Mouse (Mus musculus): ENCODE measurements at regions not wholly inside any gene's neighbourhood (a gene's known extent, or its start where the extent isn't known, plus 50 kb on each side); places are given as distances from the start of the nearest gene placed in this dataset.
"Not testable (repeated sequence)": the region's sequence is repeated elsewhere in the genome, so short reads cannot be mapped to it uniquely, and the experiment has no call there.

GRCm38 (mm10) chr2:171586853-171587220 lies 456.4 kb downstream of the Cbln4 start:
- DNase-seq: no peak

GRCm38 (mm10) chr2:171586217-171586852 lies 456.9 kb downstream of the Cbln4 start:
- DNase-seq: no peak

DNA sequence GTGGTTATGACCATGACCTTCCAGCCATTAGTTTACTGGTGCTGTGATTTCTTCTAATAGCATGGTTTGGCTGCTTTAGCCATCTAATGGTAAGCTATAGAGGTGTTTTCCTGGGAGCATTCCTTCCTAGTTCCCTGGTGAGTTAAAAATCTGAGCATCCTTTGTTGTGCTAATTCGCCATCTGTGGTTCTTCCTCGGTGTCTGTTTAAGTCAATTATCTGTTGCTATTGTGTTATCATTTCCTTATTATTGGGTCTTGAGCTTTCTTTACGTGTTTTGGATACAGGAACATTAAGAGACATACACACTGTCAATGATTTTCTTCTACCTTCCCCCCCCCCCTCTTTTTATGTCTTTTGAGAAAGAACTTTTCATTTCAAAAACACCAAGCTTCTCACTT lies 468.9 kb downstream of the Cbln4 start:
- no peak for DNase-seq

DNA sequence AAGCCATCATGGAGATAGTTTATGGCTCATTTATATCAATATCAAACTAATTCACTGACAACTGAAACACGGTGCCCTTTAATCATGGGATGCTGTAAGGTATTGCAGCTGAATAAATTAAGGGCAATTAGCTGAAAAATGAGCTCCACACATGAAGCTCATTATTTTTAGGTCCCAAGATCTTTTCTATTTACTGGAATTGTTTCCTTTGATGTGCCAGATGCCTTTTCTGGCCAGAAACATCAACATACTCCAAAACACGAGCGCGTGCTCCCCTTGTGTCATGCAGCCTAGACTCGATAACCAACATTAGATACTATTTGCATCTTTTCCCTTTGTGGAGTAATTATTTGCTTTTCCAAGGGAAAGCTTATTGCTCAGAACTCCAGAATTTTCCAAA lies 480.6 kb downstream of the Cbln4 start:
- DNase-seq: no peak

GRCm38 (mm10) chr2:171542768-171543167 lies 500.5 kb downstream of the Cbln4 start:
- not testable (repeated sequence) for DNase-seq

DNA sequence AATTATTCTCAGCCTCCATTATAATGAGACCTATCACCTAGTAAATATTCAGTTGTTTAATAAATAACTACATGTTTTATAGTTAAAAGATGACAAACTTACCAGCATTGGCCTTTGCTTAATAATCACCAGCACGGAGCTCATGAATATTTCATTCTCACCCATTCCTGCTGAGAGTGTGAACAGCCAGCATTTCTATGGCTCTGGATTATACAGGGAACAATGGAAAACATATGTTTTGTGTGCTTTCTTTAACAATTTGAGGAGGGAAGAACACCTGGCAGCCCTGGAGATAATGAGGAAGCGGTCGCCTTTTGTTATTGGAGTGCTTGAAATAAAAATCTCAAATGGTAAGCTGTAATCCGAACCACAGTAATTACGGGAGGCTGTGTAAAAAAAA lies 528.4 kb downstream of the Cbln4 start:
- DNase-seq: no peak

DNA sequence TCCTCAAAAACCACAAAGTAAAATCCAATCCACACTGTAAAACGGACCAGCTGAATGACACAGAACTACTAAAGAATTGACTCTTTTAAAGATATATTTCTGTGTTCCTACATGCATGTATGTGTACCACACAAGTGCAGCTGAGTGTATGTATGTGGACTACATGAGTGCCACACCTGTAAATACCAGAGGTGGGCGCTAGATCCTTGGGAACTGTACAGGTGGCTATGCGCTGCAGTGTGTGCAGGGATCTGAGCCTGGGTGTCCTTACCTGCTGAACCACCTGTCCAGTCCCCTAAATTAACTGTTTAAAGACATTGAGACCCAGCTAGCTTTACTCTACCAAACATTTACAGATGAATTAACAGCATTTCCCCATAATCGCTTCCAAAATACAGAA lies 546.6 kb downstream of the Cbln4 start:
- DNase-seq: no peak

DNA sequence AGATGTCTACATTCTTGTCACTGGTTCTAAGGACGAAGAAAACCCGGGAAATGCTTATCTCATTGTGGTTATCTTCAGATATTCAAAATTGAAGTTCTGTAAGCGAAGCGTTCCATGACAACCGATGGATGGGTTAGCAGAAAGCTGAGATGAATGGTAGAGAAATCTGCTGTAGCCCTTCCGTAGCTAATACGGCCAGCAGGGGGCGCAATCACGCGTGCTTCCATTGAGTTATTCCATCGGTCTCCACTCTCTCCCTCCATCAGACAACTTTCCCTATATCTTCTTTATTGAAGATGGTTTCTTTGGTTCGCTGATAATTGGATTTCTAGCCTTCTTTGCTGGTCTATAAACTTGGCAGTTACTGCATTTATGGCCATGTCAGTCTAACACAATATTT lies 549.5 kb downstream of the Cbln4 start:
- peak; percentile 12 for DNase-seq

GRCm38 (mm10) chr2:171487284-171487683 lies 556.0 kb downstream of the Cbln4 start:
- DNase-seq: no peak

DNA sequence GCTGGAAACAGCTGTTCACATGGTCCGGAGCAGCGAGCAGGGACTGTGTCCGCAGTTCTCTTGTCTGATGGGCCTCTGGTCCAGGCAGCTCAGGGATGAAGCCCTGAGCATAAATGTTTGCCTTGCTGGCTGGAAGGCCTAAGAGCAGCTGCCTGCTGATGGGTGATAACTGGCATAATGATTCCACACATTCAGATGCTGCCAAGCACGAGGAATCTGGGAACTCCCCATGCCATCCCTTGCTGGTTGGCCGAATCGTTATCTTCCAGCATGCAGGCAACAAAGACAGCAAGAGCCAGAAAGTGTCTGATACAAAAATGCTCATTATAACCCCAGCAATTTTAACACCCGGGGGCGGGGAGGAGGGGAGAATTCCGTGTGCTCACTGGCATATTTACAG lies 590.0 kb downstream of the Cbln4 start:
- DNase-seq: no peak

DNA sequence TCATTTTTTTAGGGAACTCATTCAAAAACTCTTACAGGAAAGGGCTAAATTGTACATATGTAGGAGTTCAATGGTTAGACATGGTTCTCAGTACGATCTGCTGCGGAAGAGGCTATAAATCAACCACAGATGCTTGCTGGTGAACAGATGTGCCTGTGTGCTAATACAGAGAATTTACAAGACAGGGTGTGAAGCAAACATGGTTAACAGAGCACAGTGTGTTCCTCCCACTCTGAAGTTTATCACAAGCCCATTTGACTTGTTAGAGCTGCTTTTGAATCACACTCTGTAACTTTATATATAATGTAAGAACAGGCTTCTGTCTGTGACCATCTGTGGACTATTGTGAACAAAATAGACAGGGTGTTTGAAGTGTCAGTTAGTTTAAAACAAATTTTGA lies 637.2 kb downstream of the Cbln4 start:
- DNase-seq: no peak

GRCm38 (mm10) chr2:171388936-171389335 lies 654.3 kb downstream of the Cbln4 start:
- DNase-seq: no peak

DNA sequence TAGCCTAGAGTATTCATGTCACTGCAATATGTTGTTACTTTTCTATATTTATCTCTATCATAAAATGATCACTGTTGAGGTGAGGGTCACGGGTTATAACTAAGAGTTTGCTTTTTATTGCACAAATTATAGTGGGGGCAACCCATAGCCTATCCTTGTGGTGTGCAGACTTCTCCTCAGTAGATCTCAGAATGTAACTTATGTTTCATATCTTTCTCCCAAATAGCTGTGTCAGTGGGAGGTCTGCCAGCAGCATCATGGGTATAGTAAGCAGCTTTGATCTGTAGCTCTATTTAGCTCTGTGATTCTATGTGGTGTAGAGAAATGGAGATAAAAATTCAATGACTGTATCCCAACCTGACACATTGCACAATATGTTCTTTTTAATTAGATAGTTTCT lies 641.9 kb downstream of the Dok5 start:
- DNase-seq: no peak

- no peak for DNase-seq
Measured at GRCm38 (mm10) chr2:171373016-171373415, 641.4 kb downstream of the Dok5 start.

GRCm38 (mm10) chr2:171371751-171372150 lies 640.1 kb downstream of the Dok5 start:
- DNase-seq: no peak

GRCm38 (mm10) chr2:171365553-171365952 lies 633.9 kb downstream of the Dok5 start:
- no peak for DNase-seq

DNA sequence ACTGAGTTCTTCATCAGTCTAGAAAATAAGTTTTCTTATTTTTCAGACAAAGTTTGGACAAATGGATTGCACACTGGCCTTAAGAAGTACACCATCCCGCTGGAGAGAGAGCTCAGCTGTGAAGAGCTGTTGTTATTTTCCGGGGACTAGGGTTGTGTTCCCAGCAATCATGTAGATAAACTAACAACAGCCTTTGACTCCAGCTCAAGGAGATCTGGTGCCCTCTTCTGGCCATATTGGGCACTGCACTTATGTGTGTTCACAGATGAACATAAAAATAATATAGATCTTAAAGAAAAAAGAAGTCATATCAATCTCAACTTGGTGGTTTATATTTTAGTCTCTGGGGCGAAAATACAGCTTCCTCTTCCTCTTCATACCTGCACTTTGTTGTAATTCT lies 633.0 kb downstream of the Dok5 start:
- DNase-seq: no peak

DNA sequence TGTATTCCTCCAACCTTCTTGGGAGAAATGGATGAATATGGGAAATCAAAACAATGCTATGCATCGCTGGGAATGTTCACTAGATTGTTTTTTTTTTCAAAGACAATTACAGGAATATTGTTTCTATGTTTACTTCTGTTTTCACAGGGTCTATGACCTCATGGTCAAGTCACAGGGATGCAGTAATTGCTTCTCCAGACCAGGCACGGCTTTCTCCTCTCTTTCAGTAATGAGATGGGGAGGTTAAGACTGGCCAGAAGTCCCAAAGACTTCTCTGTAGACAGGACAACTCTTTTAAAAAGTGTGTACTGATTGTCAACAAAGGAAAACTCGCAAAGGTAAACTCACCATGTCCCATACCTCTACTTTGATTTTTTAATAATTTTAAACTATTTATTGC lies 631.8 kb downstream of the Dok5 start:
- DNase-seq: no peak

GRCm38 (mm10) chr2:171358071-171358760 lies 626.6 kb downstream of the Dok5 start:
- DNase-seq: no peak

DNA sequence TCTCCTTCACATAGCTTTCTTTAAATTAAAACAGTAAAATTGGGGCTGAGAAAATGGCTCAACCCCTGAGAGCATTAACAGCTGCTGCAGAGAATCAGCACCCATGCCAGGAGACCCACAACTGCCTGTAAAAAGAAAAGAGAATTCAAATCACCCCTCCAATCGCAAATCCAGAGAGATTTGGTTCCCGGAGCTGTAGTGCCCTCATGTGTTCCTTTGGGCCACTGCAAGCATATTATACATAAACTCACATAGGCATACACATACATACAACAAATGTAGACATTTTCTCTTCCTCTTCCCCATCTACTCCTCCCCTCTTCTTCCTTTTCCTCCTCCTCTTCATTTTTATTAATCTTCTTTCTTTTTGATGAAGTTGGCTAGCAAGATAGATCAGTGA lies 616.5 kb downstream of the Dok5 start:
- DNase-seq: no peak

DNA sequence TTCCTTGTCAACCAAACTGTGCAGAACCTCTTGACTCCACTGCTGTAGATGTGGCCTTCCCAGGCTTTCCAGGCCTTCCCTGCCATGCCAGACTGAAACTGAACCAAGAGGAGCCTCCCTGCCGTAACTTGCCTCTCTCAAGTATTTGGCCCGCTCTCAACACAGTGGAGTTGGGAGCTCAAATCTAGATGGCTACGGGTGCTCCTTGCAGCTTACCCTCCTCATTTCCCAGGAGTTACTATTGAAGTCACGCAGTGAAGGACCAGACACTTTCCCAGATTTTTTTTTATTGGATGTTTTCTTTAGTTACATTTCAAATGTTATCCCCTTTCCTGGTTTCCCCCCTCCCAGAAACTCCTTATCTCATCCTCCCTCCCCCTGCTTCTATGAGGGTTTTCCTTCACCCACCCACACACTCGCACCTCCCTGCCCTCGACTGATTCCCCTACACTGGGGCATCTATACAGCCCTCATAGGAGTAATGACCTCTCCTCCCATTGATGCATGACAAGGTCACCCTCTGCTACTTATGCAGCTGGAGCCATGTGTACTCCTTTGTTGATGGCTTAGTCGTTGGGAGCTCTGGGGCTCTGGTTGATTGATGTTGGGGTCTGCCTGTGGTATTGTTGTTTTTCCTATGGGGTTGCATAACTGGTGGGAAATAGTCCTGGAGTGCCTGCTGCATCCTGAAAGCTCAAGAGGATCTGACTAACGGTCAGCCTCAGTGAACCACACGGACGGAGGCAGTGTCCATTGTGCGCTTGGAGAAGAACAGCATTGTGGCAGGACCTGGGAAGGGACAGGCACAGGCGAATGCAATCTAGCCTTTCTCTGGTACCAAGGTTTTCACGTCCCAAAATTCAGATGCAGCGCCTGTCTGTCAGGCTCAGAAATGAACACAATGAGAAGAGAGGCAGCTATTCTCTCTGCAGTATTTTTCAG lies 602.5 kb downstream of the Dok5 start:
- DNase-seq: no peak

DNA sequence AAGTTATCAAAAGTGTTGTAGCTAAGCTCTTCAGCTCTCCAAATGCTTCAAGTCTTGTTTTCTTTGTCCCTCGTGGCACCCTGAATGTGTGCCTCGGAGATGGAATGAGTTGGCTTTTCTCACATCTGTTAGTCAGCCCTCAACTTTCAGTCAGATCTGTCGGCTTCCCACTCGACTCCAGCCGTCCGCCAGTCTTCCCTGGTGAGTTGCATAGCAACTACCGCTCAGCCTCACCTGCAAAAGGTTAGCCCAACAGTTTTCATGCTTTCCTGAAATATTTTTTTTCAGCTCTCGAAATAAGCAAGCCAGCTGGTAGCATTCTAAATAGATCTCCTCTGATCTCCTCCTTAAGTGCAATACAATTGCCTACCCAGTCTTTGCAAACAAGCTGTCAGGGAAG lies 601.2 kb downstream of the Dok5 start:
- DNase-seq: no peak

GRCm38 (mm10) chr2:171331529-171331928 lies 599.9 kb downstream of the Dok5 start:
- DNase-seq: no peak

DNA sequence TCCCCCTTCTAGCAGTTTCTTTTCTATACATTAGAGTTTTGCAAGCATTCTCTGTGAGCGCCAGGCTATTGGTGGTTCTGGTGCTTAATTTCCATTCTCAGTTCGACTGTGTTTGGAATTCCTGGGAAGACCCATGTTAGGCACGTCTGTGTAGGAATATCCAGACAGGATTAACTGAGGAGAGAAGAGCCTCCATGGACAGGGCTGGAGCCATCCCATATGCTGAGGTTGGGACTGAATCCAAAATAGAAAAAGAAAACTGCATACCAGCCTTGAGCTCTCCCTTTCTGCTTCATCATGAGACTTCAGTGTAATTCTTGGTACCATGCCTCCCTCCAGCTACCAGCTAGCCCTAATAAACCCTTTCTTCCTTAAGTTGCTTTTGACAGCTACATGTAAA lies 595.3 kb downstream of the Dok5 start:
- DNase-seq: no peak

All from cerebellum, adult 11 months (tissue).